Mouse (Mus musculus) monocyte, adult 5-6 weeks (primary cell): ENCODE data around the gene Ccdc92b. TPM values are rescaled to one million over a fixed set of nuclear protein-coding genes. Genes with fewer than 3 reads are reported as not detected.
"Not testable (repeated sequence)": the region's sequence is repeated elsewhere in the genome, so short reads cannot be mapped to it uniquely, and the experiment has no call there.

ENCODE experiments used
- ATAC-seq: fragments of 153-309, 156-312 bp; replicated peaks from 2 replicates; pipeline ENCODE4 v1.8.0; 2017; ENCODE audit warnings: mild to moderate bottlenecking; ENCODE audit not compliant: low TSS enrichment, insufficient number of reproducible peaks, severe bottlenecking, poor library complexity, low FRiP score
- total RNA-seq: library from RNA; stranded (forward); fragments of 200-1000, 200-491, 200-594 nt; gene quantifications from 3 replicates; pipeline ENCODE4 v1.2.3, GENCODE M21; 2017

The Ccdc92b gene
- total RNA-seq = not detected in 3 replicates

GRCm38 (mm10) chr11:74619201-74619955 is at the start of gene Ccdc92b:
Ccdc92b (plus strand) TSS chr11:74619605.
- peak; percentile 66; the same call in 1 of the 2 replicates for ATAC-seq

GRCm38 (mm10) chr11:74569735-74570134 is 49.7 kb upstream of the Ccdc92b start:
- ATAC-seq = no peak

- peak; percentile 78 for ATAC-seq
These were observed 46.8 kb upstream of the Ccdc92b start for GRCm38 (mm10) chr11:74572459-74573061.

GRCm38 (mm10) chr11:74574768-74575434 is 44.5 kb upstream of the Ccdc92b start:
- no peak for ATAC-seq

GRCm38 (mm10) chr11:74575940-74576339 is 43.5 kb upstream of the Ccdc92b start:
- ATAC-seq = peak; percentile 73

GRCm38 (mm10) chr11:74577068-74577467 is 42.3 kb upstream of the Ccdc92b start:
- peak; percentile 40 for ATAC-seq

GRCm38 (mm10) chr11:74581333-74581732 is 38.1 kb upstream of the Ccdc92b start:
- not testable (repeated sequence) for ATAC-seq

GRCm38 (mm10) chr11:74582464-74582863 is 36.9 kb upstream of the Ccdc92b start:
- ATAC-seq = no peak

- no peak for ATAC-seq
These were observed 35.5 kb upstream of the Ccdc92b start for GRCm38 (mm10) chr11:74583824-74584349.

- no peak for ATAC-seq
These were observed 34.3 kb upstream of the Ccdc92b start for GRCm38 (mm10) chr11:74584946-74585723.

- ATAC-seq = no peak
These were observed 33.0 kb upstream of the Ccdc92b start for GRCm38 (mm10) chr11:74586401-74586800.

GRCm38 (mm10) chr11:74589401-74590238 is 29.8 kb upstream of the Ccdc92b start:
- no peak for ATAC-seq

GRCm38 (mm10) chr11:74590239-74590596 is 29.2 kb upstream of the Ccdc92b start:
- ATAC-seq = no peak

- no peak for ATAC-seq
These were observed 28.7 kb upstream of the Ccdc92b start for GRCm38 (mm10) chr11:74590691-74591090.

- no peak for ATAC-seq
These were observed 27.2 kb upstream of the Ccdc92b start for GRCm38 (mm10) chr11:74592246-74592645.

GRCm38 (mm10) chr11:74597283-74597989 is 22.0 kb upstream of the Ccdc92b start:
- ATAC-seq = no peak

GRCm38 (mm10) chr11:74597990-74598337 is 21.4 kb upstream of the Ccdc92b start:
- no peak for ATAC-seq

GRCm38 (mm10) chr11:74602286-74602685 is 17.1 kb upstream of the Ccdc92b start:
- no peak for ATAC-seq
